Mouse (Mus musculus): ENCODE results near the gene Klk1b11.

GRCm38 (mm10) chr7:43967058-43967457 is 28.6 kb upstream of the Klk1b11 start:
- TF ChIP-seq CTCF (IDR thresholded peaks at IDR 0.05 in 2 of 3, conservative IDR thresholded peaks at IDR 0.05 in 1 of 3; ENCODE audit: control insufficient read depth in 1 of 3, insufficient read depth in 1 of 3, low read depth in 2 of 3, low read length in 3 of 3, poor library complexity in 1 of 3, severe bottlenecking in 1 of 3) (no peak), MAX (IDR thresholded peaks at IDR 0.05; ENCODE audit: low read length) (no peak), EP300 (IDR thresholded peaks at IDR 0.05; ENCODE audit: low read depth in 1 of 2, low read length in 2 of 2) (no peak), ZKSCAN1 (IDR thresholded peaks at IDR 0.05; ENCODE audit: low read depth, low read length) (no peak), MAFK (IDR thresholded peaks at IDR 0.05; ENCODE audit: borderline replicate concordance, low read depth, low read length) (no peak), ETS1 (IDR thresholded peaks at IDR 0.05; ENCODE audit: low read depth, low read length) (no peak), NRF1 (IDR thresholded peaks at IDR 0.05; ENCODE audit: insufficient read depth, low read depth, low read length, poor library complexity, severe bottlenecking) (no peak), GATA1 (IDR thresholded peaks at IDR 0.05; ENCODE audit: low read depth, low read length) (no peak), POLR2AphosphoS5 (IDR thresholded peaks at IDR 0.05; ENCODE audit: borderline replicate concordance, low read depth, low read length) (no peak)

Measured in MEL (cell line).